Mouse (Mus musculus): ENCODE results near the gene Acp4. TPM values are rescaled to one million over a fixed set of nuclear protein-coding genes. Genes with fewer than 3 reads are reported as not detected.
"Not testable (repeated sequence)": the region's sequence is repeated elsewhere in the genome, so short reads cannot be mapped to it uniquely, and the experiment has no call there.

Gene Acp4
- polyA plus RNA-seq, 1 experiment: 0.16 TPM

- no peaks in the 10 kb centered on the region for H3K27me3 ChIP-seq (ENCODE audit: control insufficient read depth, insufficient read depth, low read length)
- WGBS: 82% methylated on average over 3 of the region's 3 CpGs
- no peak within 1 kb of the TSS for H3K27ac ChIP-seq (ENCODE audit: control insufficient read depth, insufficient read depth, low read length)
- H3K4me3 ChIP-seq (ENCODE audit: control insufficient read depth, insufficient read depth, low read length): no peak within 1 kb of the TSS
- DNase-seq: no peak
- no peaks in the 10 kb centered on the region for H3K36me3 ChIP-seq (ENCODE audit: control insufficient read depth, insufficient read depth, low read length)
- no peaks in the 10 kb centered on the region for H3K4me1 ChIP-seq (replicated peaks; ENCODE audit: control insufficient read depth, insufficient read depth, low read length)
- TF ChIP-seq CTCF (IDR thresholded peaks at IDR 0.05; ENCODE audit: borderline replicate concordance, control insufficient read depth, extremely low read depth, insufficient read depth, low read length, poor library complexity): no peak
- no peak for TF ChIP-seq POLR2A (IDR thresholded peaks at IDR 0.05; ENCODE audit: control insufficient read depth, extremely low read depth, insufficient read depth, low read length, poor library complexity)
Observed at GRCm38 (mm10) chr7:44235909-44236308, 21.3 kb downstream of the Acp4 start, which contains the start of gene Gm36864. Gene Gm36864, plus strand, starts transcription at chr7:44236177.

GRCm38 (mm10) chr7:44225076-44225475 lies 32.1 kb downstream of the Acp4 start, which contains the start of gene Klk1:
Gene Klk1, plus strand, starts transcription at chr7:44225360.
- no peaks in the 10 kb centered on the region for H3K36me3 ChIP-seq (ENCODE audit: control insufficient read depth, insufficient read depth, low read length)
- DNase-seq: no peak
- H3K27me3 ChIP-seq (ENCODE audit: control insufficient read depth, insufficient read depth, low read length): no peaks in the 10 kb centered on the region
- 40% methylated on average over 1 of the region's 1 CpGs for WGBS
- H3K4me3 ChIP-seq (ENCODE audit: control insufficient read depth, insufficient read depth, low read length): no peak within 1 kb of the TSS
- no peaks in the 10 kb centered on the region for H3K4me1 ChIP-seq (replicated peaks; ENCODE audit: control insufficient read depth, insufficient read depth, low read length)
- TF ChIP-seq POLR2A (IDR thresholded peaks at IDR 0.05; ENCODE audit: control insufficient read depth, extremely low read depth, insufficient read depth, low read length, poor library complexity): no peak
- TF ChIP-seq CTCF (IDR thresholded peaks at IDR 0.05; ENCODE audit: borderline replicate concordance, control insufficient read depth, extremely low read depth, insufficient read depth, low read length, poor library complexity): no peak
- no peak within 1 kb of the TSS for H3K27ac ChIP-seq (ENCODE audit: control insufficient read depth, insufficient read depth, low read length)

- H3K4me3 ChIP-seq (ENCODE audit: control insufficient read depth, insufficient read depth, low read length); H3K36me3 ChIP-seq (ENCODE audit: control insufficient read depth, insufficient read depth, low read length); DNase-seq; H3K27me3 ChIP-seq (ENCODE audit: control insufficient read depth, insufficient read depth, low read length); H3K27ac ChIP-seq (ENCODE audit: control insufficient read depth, insufficient read depth, low read length); H3K4me1 ChIP-seq (replicated peaks; ENCODE audit: control insufficient read depth, insufficient read depth, low read length): not testable (repeated sequence)
- WGBS: 81% methylated on average over 6 of the region's 6 CpGs
Observed at GRCm38 (mm10) chr7:44222335-44222734, 34.8 kb downstream of the Acp4 start.

- H3K27me3 ChIP-seq (ENCODE audit: control insufficient read depth, insufficient read depth, low read length); DNase-seq; H3K4me1 ChIP-seq (replicated peaks; ENCODE audit: control insufficient read depth, insufficient read depth, low read length); H3K4me3 ChIP-seq (ENCODE audit: control insufficient read depth, insufficient read depth, low read length); H3K27ac ChIP-seq (ENCODE audit: control insufficient read depth, insufficient read depth, low read length); H3K36me3 ChIP-seq (ENCODE audit: control insufficient read depth, insufficient read depth, low read length): not testable (repeated sequence)
- 71% methylated on average over 10 of the region's 10 CpGs for WGBS
Observed at GRCm38 (mm10) chr7:44221601-44222000, 35.6 kb downstream of the Acp4 start.

- Histone ChIP-seq H3K4me1 (replicated peaks; ENCODE audit: control insufficient read depth, insufficient read depth, low read length) (no peaks in the 10 kb centered on the region), H3K4me3 (ENCODE audit: control insufficient read depth, insufficient read depth, low read length) (no peak within 1 kb of the TSS), H3K27me3 (ENCODE audit: control insufficient read depth, insufficient read depth, low read length) (no peaks in the 10 kb centered on the region), H3K36me3 (ENCODE audit: control insufficient read depth, insufficient read depth, low read length) (no peaks in the 10 kb centered on the region), H3K27ac (ENCODE audit: control insufficient read depth, insufficient read depth, low read length) (no peak within 1 kb of the TSS)
- 96% methylated on average over 1 of the region's 1 CpGs for WGBS
- no peak for TF ChIP-seq CTCF (IDR thresholded peaks at IDR 0.05; ENCODE audit: borderline replicate concordance, control insufficient read depth, extremely low read depth, insufficient read depth, low read length, poor library complexity)
- no peak for TF ChIP-seq POLR2A (IDR thresholded peaks at IDR 0.05; ENCODE audit: control insufficient read depth, extremely low read depth, insufficient read depth, low read length, poor library complexity)
- DNase-seq: no peak
Observed at GRCm38 (mm10) chr7:44215645-44216044, 41.5 kb downstream of the Acp4 start, which contains the start of gene Klk1b5. Gene Klk1b5, plus strand, starts transcription at chr7:44215945.

GRCm38 (mm10) chr7:44208307-44208706 lies 48.9 kb downstream of the Acp4 start:
- no peaks in the 10 kb centered on the region for H3K36me3 ChIP-seq (ENCODE audit: control insufficient read depth, insufficient read depth, low read length)
- H3K4me1 ChIP-seq (replicated peaks; ENCODE audit: control insufficient read depth, insufficient read depth, low read length): no peaks in the 10 kb centered on the region
- H3K27ac ChIP-seq (ENCODE audit: control insufficient read depth, insufficient read depth, low read length): no peak overlapping the region
- no peak for DNase-seq
- 76% methylated on average over 3 of the region's 3 CpGs for WGBS
- no peak for TF ChIP-seq CTCF (IDR thresholded peaks at IDR 0.05; ENCODE audit: borderline replicate concordance, control insufficient read depth, extremely low read depth, insufficient read depth, low read length, poor library complexity)
- TF ChIP-seq POLR2A (IDR thresholded peaks at IDR 0.05; ENCODE audit: control insufficient read depth, extremely low read depth, insufficient read depth, low read length, poor library complexity): no peak
- no peaks in the 10 kb centered on the region for H3K27me3 ChIP-seq (ENCODE audit: control insufficient read depth, insufficient read depth, low read length)
- H3K4me3 ChIP-seq (ENCODE audit: control insufficient read depth, insufficient read depth, low read length): no peak overlapping the region

- H3K4me1 ChIP-seq (replicated peaks; ENCODE audit: control insufficient read depth, insufficient read depth, low read length); DNase-seq; H3K27me3 ChIP-seq (ENCODE audit: control insufficient read depth, insufficient read depth, low read length); H3K4me3 ChIP-seq (ENCODE audit: control insufficient read depth, insufficient read depth, low read length); H3K27ac ChIP-seq (ENCODE audit: control insufficient read depth, insufficient read depth, low read length); H3K36me3 ChIP-seq (ENCODE audit: control insufficient read depth, insufficient read depth, low read length): not testable (repeated sequence)
- 45% methylated on average over 3 of the region's 3 CpGs for WGBS
Observed at GRCm38 (mm10) chr7:44207135-44207534, 50.0 kb downstream of the Acp4 start, which contains the start of gene Klk1b4. Gene Klk1b4, plus strand, starts transcription at chr7:44207435.

Other genes starting within 250 kb of the Acp4 start
- gene Klk1b26, start 245.2 kb downstream of the Acp4 start, polyA plus RNA-seq (2012; rRNA removed): 1.8 and 5.7 TPM in 2 replicates
- gene Klk1b27, start 205.1 kb downstream of the Acp4 start, polyA plus RNA-seq (2012; rRNA removed): 5.2 and 5.3 TPM in 2 replicates
- gene Klk1b21, start 155.1 kb downstream of the Acp4 start, polyA plus RNA-seq (2012; rRNA removed): 0.32 TPM in 1 of 2 replicates, not detected in the other
- 0.27 and 0.70 TPM in 2 replicates for gene Klk1b22, start 144.7 kb downstream of the Acp4 start, polyA plus RNA-seq (2012; rRNA removed)
- gene Klk1b16, start 120.6 kb downstream of the Acp4 start, polyA plus RNA-seq (2012; rRNA removed): 0.46 and 0.86 TPM in 2 replicates
- gene Klk1b24, start 69.1 kb downstream of the Acp4 start, polyA plus RNA-seq (2012; rRNA removed): 0.15 and 0.27 TPM in 2 replicates
- 0.75 and 0.97 TPM in 2 replicates for gene Klk1b3, start 59.2 kb downstream of the Acp4 start, polyA plus RNA-seq (2012; rRNA removed)
- 0.71 and 1.7 TPM in 2 replicates for gene Klk1b4, start 49.9 kb downstream of the Acp4 start, polyA plus RNA-seq (2012; rRNA removed)
- 0.18 and 0.44 TPM in 2 replicates for gene Klk1b5, start 41.4 kb downstream of the Acp4 start, polyA plus RNA-seq (2012; rRNA removed)
- gene Klk1, start 32.0 kb downstream of the Acp4 start, polyA plus RNA-seq (2012; rRNA removed): 21.7 and 27.1 TPM in 2 replicates
- gene Gm36864, start 21.2 kb downstream of the Acp4 start, polyA plus RNA-seq (2012; rRNA removed): not detected in 2 replicates
- 2.4 and 3.6 TPM in 2 replicates for gene 1700028J19Rik, start 10.7 kb downstream of the Acp4 start, polyA plus RNA-seq (2012; rRNA removed)
- gene 2410002F23Rik, start 10.7 kb downstream of the Acp4 start, polyA plus RNA-seq (2012; rRNA removed): 173 and 177 TPM in 2 replicates
- 1.1 TPM in 1 of 2 replicates, not detected in the other for gene Gm15517, start 4.1 kb upstream of the Acp4 start, polyA plus RNA-seq (2012; rRNA removed)
- gene Clec11a, start 49.5 kb upstream of the Acp4 start, polyA plus RNA-seq (2012; rRNA removed): 2.3 and 3.1 TPM in 2 replicates
- gene Shank1, start 52.9 kb upstream of the Acp4 start, polyA plus RNA-seq (2012; rRNA removed): 1.1 and 1.9 TPM in 2 replicates
- 2.5 and 2.7 TPM in 2 replicates for gene Syt3, start 126.7 kb upstream of the Acp4 start, polyA plus RNA-seq (2012; rRNA removed)
- gene 1700008O03Rik, start 128.4 kb upstream of the Acp4 start, polyA plus RNA-seq (2012; rRNA removed): 1.8 and 2.1 TPM in 2 replicates
- 0.84 and 1.4 TPM in 2 replicates for gene Lrrc4b, start 171.6 kb upstream of the Acp4 start, polyA plus RNA-seq (2012; rRNA removed)
- 0.32 and 1.6 TPM in 2 replicates for gene Aspdh, start 208.0 kb upstream of the Acp4 start, polyA plus RNA-seq (2012; rRNA removed)
- 107 and 142 TPM in 2 replicates for gene Josd2, start 210.6 kb upstream of the Acp4 start, polyA plus RNA-seq (2012; rRNA removed)
- 378 and 406 TPM in 2 replicates for gene Emc10, start 239.2 kb upstream of the Acp4 start, polyA plus RNA-seq (2012; rRNA removed)
- gene Fam71e1, start 239.2 kb upstream of the Acp4 start, polyA plus RNA-seq (2012; rRNA removed): 7.8 and 9.4 TPM in 2 replicates

All from thymus, adult 2 months (tissue).